Mouse (Mus musculus) left cerebral cortex, postnatal 36 days (tissue): ENCODE data around the gene Taz. TPM values are rescaled to one million over a fixed set of nuclear protein-coding genes. Genes with fewer than 3 reads are reported as not detected.

ENCODE experiments used
- microRNA-seq: library from miRNA; unstranded; fragments of <30 nt; microRNA quantifications from one replicate; pipeline ENCODE4 v1.2.0, GENCODE M21; 2022
- total RNA-seq, 2 experiments: library from RNA; stranded (reverse); gene quantifications; 2 replicates each; pipeline ENCODE4 v1.2.3; 2021

Taz gene
- total RNA-seq, 2 experiments from 2014 or later = 49.7 to 64.0 TPM

Small RNA genes within 50 kb of the gene (microRNA-seq; reads per million reads assigned to microRNA genes)
- gene Mir7091 = not detected
- not detected for gene Mir7092

Other genes starting within 250 kb of the Taz start
- gene Opn1mw, start 154.4 kb upstream of the Taz start, total RNA-seq = under 1 TPM in 1 of 2 experiments, not detected in 1; 0.66 TPM
- 10 to 100 TPM; 82.0 to 91.2 TPM for gene Mecp2, start 146.5 kb upstream of the Taz start, total RNA-seq
- not detected for gene Tex28, start 114.1 kb upstream of the Taz start, total RNA-seq
- gene Tktl1, start 104.7 kb upstream of the Taz start, total RNA-seq = not detected
- 10 to 100 TPM; 57.5 to 74.0 TPM for gene Flna, start 32.1 kb upstream of the Taz start, total RNA-seq
- 10 to 100 TPM; 33.6 to 39.0 TPM for gene Emd, start 27.2 kb upstream of the Taz start, total RNA-seq
- gene Rpl10, start 11.1 kb upstream of the Taz start, total RNA-seq = 100 to 1,000 TPM; 182 to 197 TPM
- gene Dnase1l1, start 425 bp downstream of the Taz start, total RNA-seq = 1 to 10 TPM; 2.0 to 2.3 TPM
- gene Atp6ap1, start 15.2 kb downstream of the Taz start, total RNA-seq = 100 to 1,000 TPM; 340 to 365 TPM
- 100 to 1,000 TPM; 583 to 584 TPM for gene Gdi1, start 23.1 kb downstream of the Taz start, total RNA-seq
- gene Fam50a, start 31.1 kb downstream of the Taz start, total RNA-seq = 10 to 100 TPM; 30.1 to 31.9 TPM
- 10 to 100 TPM; 17.1 to 28.7 TPM for gene Plxna3, start 47.2 kb downstream of the Taz start, total RNA-seq
- gene Lage3, start 71.7 kb downstream of the Taz start, total RNA-seq = 10 to 100 TPM; 23.0 to 26.9 TPM
- gene Ubl4a, start 91.3 kb downstream of the Taz start, total RNA-seq = 10 to 100 TPM; 64.6 to 77.3 TPM
- 1 to 10 TPM; 2.4 to 2.7 TPM for gene Slc10a3, start 91.4 kb downstream of the Taz start, total RNA-seq
- gene Fam3a, start 111.4 kb downstream of the Taz start, total RNA-seq = 10 to 100 TPM; 18.0 to 22.5 TPM
- gene Ikbkg, start 111.4 kb downstream of the Taz start, total RNA-seq = 10 to 100 TPM; 46.9 to 49.9 TPM
- 10 to 100 TPM; 25.9 to 26.3 TPM for gene G6pdx, start 147.3 kb downstream of the Taz start, total RNA-seq
- not detected for gene Gm6880, start 199.5 kb downstream of the Taz start, total RNA-seq